Mouse (Mus musculus): ENCODE measurements around the gene Gm12169. TPM values are rescaled to one million over a fixed set of nuclear protein-coding genes. Genes with fewer than 3 reads are reported as not detected.

The Gm12169 gene
- polyA plus RNA-seq, 1 experiment = not detected

GRCm38 (mm10) chr11:46569107-46569506, 45.1 kb downstream of the Gm12169 start:
- H3K4me3 ChIP-seq (replicated peaks; ENCODE audit: control insufficient read depth, low read depth, low read length) = no peak overlapping the region
- TF ChIP-seq CTCF (IDR thresholded peaks at IDR 0.05; ENCODE audit: control insufficient read depth, insufficient read depth, low read length) = no peak
- TF ChIP-seq POLR2A (IDR thresholded peaks at IDR 0.05; ENCODE audit: borderline replicate concordance, control insufficient read depth, low read depth, low read length) = no peak
- no peaks in the 10 kb centered on the region for H3K4me1 ChIP-seq (ENCODE audit: control insufficient read depth, insufficient read depth, low read length)
- H3K27ac ChIP-seq (ENCODE audit: control insufficient read depth, insufficient read depth, low read depth, low read length, poor library complexity) = no peak overlapping the region
- WGBS = 72% methylated on average over 1 of the region's 1 CpGs

DNA sequence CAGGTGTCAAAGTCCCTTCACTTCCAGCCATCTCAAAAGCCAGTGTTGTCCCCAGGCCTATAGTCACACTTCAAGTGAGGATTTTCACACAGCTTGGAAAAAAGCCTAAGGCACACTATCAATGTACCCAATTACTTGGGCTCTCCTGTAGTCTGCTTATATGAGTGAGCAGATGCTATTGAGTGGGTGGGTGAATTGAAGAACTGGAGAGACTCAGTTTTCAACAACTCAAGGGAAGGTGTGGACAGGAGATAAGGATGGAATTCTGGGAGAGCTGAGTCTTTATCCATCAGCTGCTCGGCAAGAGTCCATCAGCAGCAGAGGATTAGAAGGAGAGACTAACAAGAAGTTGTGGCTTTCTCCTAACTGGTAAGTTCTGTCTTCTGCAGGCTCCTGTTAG, 47.3 kb downstream of the Gm12169 start, which contains the start of gene BC053393:
Gene BC053393 (plus strand): TSS at position 210 of the 400 bp plus-strand sequence.
- no peak for TF ChIP-seq POLR2A (IDR thresholded peaks at IDR 0.05; ENCODE audit: borderline replicate concordance, control insufficient read depth, low read depth, low read length)
- TF ChIP-seq CTCF (IDR thresholded peaks at IDR 0.05; ENCODE audit: control insufficient read depth, insufficient read depth, low read length) = no peak
- Histone ChIP-seq H3K4me3 (replicated peaks; ENCODE audit: control insufficient read depth, low read depth, low read length) (no peak within 1 kb of the TSS), H3K27ac (ENCODE audit: control insufficient read depth, insufficient read depth, low read depth, low read length, poor library complexity) (no peak within 1 kb of the TSS), H3K4me1 (ENCODE audit: control insufficient read depth, insufficient read depth, low read length) (no peaks in the 10 kb centered on the region)
- 81% methylated on average over 1 of the region's 1 CpGs for WGBS

DNA sequence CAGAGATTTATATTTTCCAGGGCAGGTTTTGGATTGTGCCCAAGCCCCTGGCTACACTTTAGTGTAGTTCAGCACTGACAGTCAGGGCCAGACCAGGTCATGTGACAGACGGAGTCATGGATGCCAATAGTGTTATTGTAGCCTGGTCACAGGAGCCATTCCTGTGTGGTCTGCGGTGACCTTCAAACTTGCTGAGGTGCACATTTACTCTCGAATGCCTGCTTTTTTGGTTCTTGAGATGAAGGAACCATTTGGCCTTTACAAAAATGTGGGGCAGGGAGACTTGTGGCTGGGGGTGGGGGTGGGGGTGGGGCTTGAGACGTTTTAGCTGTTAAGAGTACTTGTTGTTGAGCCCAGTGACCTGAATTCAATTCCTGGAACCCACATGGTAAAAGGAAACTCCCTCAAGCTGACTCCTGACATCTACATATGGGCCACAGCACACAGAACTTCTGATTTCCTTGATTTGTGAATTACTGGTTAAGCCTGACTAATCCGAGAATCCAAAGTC, 54.8 kb downstream of the Gm12169 start:
- WGBS = 60% methylated on average over 5 of the region's 5 CpGs
- no peaks in the 10 kb centered on the region for H3K4me1 ChIP-seq (ENCODE audit: control insufficient read depth, insufficient read depth, low read length)
- TF ChIP-seq POLR2A (IDR thresholded peaks at IDR 0.05; ENCODE audit: borderline replicate concordance, control insufficient read depth, low read depth, low read length) = no peak
- no peak for TF ChIP-seq CTCF (IDR thresholded peaks at IDR 0.05; ENCODE audit: control insufficient read depth, insufficient read depth, low read length)
- no peak overlapping the region for H3K27ac ChIP-seq (ENCODE audit: control insufficient read depth, insufficient read depth, low read depth, low read length, poor library complexity)
- H3K4me3 ChIP-seq (replicated peaks; ENCODE audit: control insufficient read depth, low read depth, low read length) = no peak overlapping the region

DNA sequence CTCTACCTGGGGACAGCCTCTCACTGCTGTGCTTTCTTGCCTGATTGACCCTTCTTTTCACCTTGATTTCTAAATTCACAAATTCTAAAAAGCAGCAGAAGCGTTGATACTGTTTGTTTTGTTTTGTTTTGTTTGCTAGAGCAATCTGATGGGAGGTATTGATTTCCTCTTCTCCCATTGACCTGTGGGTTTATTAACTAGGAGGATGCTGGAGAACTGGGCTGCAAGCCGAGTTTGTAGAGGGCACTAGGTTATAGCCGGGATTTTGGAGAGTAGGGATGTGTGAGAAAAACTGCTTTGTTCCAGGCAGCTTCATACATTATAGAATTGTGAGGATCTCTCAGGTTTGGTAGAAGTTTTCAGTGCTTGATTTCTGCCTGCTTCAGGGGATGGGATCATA, 56.4 kb downstream of the Gm12169 start:
- H3K4me3 ChIP-seq (replicated peaks; ENCODE audit: control insufficient read depth, low read depth, low read length) = no peak overlapping the region
- no peaks in the 10 kb centered on the region for H3K4me1 ChIP-seq (ENCODE audit: control insufficient read depth, insufficient read depth, low read length)
- no peak overlapping the region for H3K27ac ChIP-seq (ENCODE audit: control insufficient read depth, insufficient read depth, low read depth, low read length, poor library complexity)
- TF ChIP-seq POLR2A (IDR thresholded peaks at IDR 0.05; ENCODE audit: borderline replicate concordance, control insufficient read depth, low read depth, low read length) (no peak), CTCF (IDR thresholded peaks at IDR 0.05; ENCODE audit: control insufficient read depth, insufficient read depth, low read length) (no peak)
- 79% methylated on average over 3 of the region's 3 CpGs for WGBS

DNA sequence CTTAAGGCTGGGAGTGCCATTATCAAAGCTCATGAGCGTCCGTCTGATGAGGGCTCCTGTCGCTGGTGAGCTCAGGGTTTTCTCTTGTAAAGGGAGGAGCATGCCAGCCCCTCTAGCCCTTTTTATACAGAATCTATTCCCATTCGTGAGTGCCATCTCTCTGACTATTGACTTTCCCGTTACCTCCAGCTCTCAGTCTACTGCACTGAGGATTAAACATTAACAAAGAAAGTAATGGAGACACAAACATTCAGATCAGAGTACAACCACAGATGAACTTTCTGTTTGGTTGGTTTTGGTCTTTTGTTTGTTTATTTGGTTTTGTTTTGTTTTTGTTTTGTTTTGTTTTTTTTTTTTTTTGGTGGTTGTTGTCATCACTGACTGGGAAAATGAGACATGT, 58.7 kb downstream of the Gm12169 start:
- 80% methylated on average over 5 of the region's 5 CpGs for WGBS
- no peak for TF ChIP-seq CTCF (IDR thresholded peaks at IDR 0.05; ENCODE audit: control insufficient read depth, insufficient read depth, low read length)
- no peak for TF ChIP-seq POLR2A (IDR thresholded peaks at IDR 0.05; ENCODE audit: borderline replicate concordance, control insufficient read depth, low read depth, low read length)
- Histone ChIP-seq H3K4me1 (ENCODE audit: control insufficient read depth, insufficient read depth, low read length) (no peaks in the 10 kb centered on the region), H3K27ac (ENCODE audit: control insufficient read depth, insufficient read depth, low read depth, low read length, poor library complexity) (no peak overlapping the region), H3K4me3 (replicated peaks; ENCODE audit: control insufficient read depth, low read depth, low read length) (no peak overlapping the region)

Other genes with a start within 250 kb of the Gm12169 start
- gene Cyfip2, start 211.4 kb upstream of the Gm12169 start, polyA plus RNA-seq (2011; ENCODE audit: insufficient read depth, insufficient read length, low replicate concordance, missing spikeins) = 13.4 and 32.6 TPM in 2 replicates
- 0.68 and 4.4 TPM in 2 replicates for gene Itk, start 134.7 kb upstream of the Gm12169 start, polyA plus RNA-seq (2011; ENCODE audit: insufficient read depth, insufficient read length, low replicate concordance, missing spikeins)
- not detected in 2 replicates for gene Fam71b, start 127.7 kb upstream of the Gm12169 start, polyA plus RNA-seq (2011; ENCODE audit: insufficient read depth, insufficient read length, low replicate concordance, missing spikeins)
- gene Med7, start 87.3 kb upstream of the Gm12169 start, polyA plus RNA-seq (2011; ENCODE audit: insufficient read depth, insufficient read length, low replicate concordance, missing spikeins) = 36.6 and 41.4 TPM in 2 replicates
- gene Havcr2, start 69.3 kb upstream of the Gm12169 start, polyA plus RNA-seq (2011; ENCODE audit: insufficient read depth, insufficient read length, low replicate concordance, missing spikeins) = 1.3 and 1.4 TPM in 2 replicates
- not detected in 2 replicates for gene BC053393, start 47.3 kb downstream of the Gm12169 start, polyA plus RNA-seq (2011; ENCODE audit: insufficient read depth, insufficient read length, low replicate concordance, missing spikeins)
- gene Dppa1, start 105.0 kb downstream of the Gm12169 start, polyA plus RNA-seq (2011; ENCODE audit: insufficient read depth, insufficient read length, low replicate concordance, missing spikeins) = not detected in 2 replicates
- not detected in 2 replicates for gene Timd2, start 182.8 kb downstream of the Gm12169 start, polyA plus RNA-seq (2011; ENCODE audit: insufficient read depth, insufficient read length, low replicate concordance, missing spikeins)
- gene Havcr1, start 210.9 kb downstream of the Gm12169 start, polyA plus RNA-seq (2011; ENCODE audit: insufficient read depth, insufficient read length, low replicate concordance, missing spikeins) = 0.52 TPM in 1 of 2 replicates, not detected in the other